Mouse (Mus musculus) heart, embryonic 12.5 days (tissue): ENCODE data around the gene Wfikkn1. TPM values are rescaled to one million over a fixed set of nuclear protein-coding genes. Genes with fewer than 3 reads are reported as not detected.

Experiments used
- ATAC-seq: fragments of 200-750 bp; cut with Nextera tagmentation; 2 replicates; pipeline ENCODE4 v1.8.0; 2017; ENCODE audit warnings: moderate TSS enrichment, moderate library complexity; ENCODE audit not compliant: insufficient number of reproducible peaks, low FRiP score
- H3K27ac ChIP-seq: fragments of 300-500 bp; sonication (generic); 2 replicates; pipeline ENCODE4 v1.5.1; 2016; ENCODE audit warnings: mild to moderate bottlenecking, moderate library complexity; ENCODE audit not compliant: poor library complexity, severe bottlenecking
- H3K27me3 ChIP-seq: fragments of 300-500 bp; sonication (generic); replicated peaks from 2 replicates; pipeline ENCODE4 v1.6.1; 2016; ENCODE audit warnings: mild to moderate bottlenecking, moderate library complexity
- H3K36me3 ChIP-seq: fragments of 300-500 bp; sonication (generic); 2 replicates; pipeline ENCODE4 v1.6.1; 2016; ENCODE audit warnings: mild to moderate bottlenecking, moderate library complexity
- H3K4me1 ChIP-seq: fragments of 300-500 bp; sonication (generic); replicated peaks from 2 replicates; pipeline ENCODE4 v1.6.1; 2016; ENCODE audit warnings: mild to moderate bottlenecking
- H3K4me2 ChIP-seq: fragments of 300-500 bp; sonication (generic); 2 replicates; pipeline ENCODE4 v1.6.1; 2016; ENCODE audit warnings: mild to moderate bottlenecking, moderate library complexity
- H3K4me3 ChIP-seq: fragments of 300-500 bp; sonication (generic); 2 replicates; pipeline ENCODE4 v1.5.1; 2016; ENCODE audit warnings: mild to moderate bottlenecking
- H3K9ac ChIP-seq: fragments of 300-500 bp; sonication (generic); 2 replicates; pipeline ENCODE4 v1.6.1; 2016; ENCODE audit warnings: mild to moderate bottlenecking, moderate library complexity
- H3K9me3 ChIP-seq: fragments of 300-500 bp; sonication (generic); replicated peaks from 2 replicates; pipeline ENCODE4 v1.6.1; 2016; ENCODE audit warnings: mild to moderate bottlenecking, moderate library complexity
- WGBS: fragments of 180-500 bp; shearing (Covaris S2); methylation state at CpG from one replicate; pipeline ENCODE4 v1.1.7; 2016; 5-methylcytosine and 5-hydroxymethylcytosine counted together
- microRNA-seq: library from miRNA; unstranded; fragments of <30 nt; microRNA quantifications from one replicate; pipeline ENCODE4, GENCODE M21; 2017
- polyA plus RNA-seq: library from polyadenylated mRNA; unstranded; fragments of >200 nt; fragmentation: Nextera tagmentation; extraction: Ambion mirVana; gene quantifications from 2 replicates; pipeline ENCODE4 v1.2.1, GENCODE M21; 2016

Gene Wfikkn1
- polyA plus RNA-seq, 1 experiment from 2014 or later, result 0.19 TPM

- Histone ChIP-seq H3K4me2 (peak within 1 kb of the TSS; percentile 83), H3K4me1 (peaks cover 68% of the 10 kb centered on the region), H3K36me3 (peaks cover 52% of the 10 kb centered on the region), H3K9me3 (no peaks in the 10 kb centered on the region), H3K27me3 (no peaks in the 10 kb centered on the region), H3K9ac (peak within 1 kb of the TSS; percentile 82), H3K27ac (peak within 1 kb of the TSS; percentile 90), H3K4me3 (peak within 1 kb of the TSS; percentile 67)
- ATAC-seq, result no peak
- 1% methylated on average over 32 of the region's 32 CpGs for WGBS
Measured at GRCm38 (mm10) chr17:25828712-25829557, 51.7 kb downstream of the Wfikkn1 start, which contains the start of gene Jmjd8. Gene Jmjd8 (plus strand): TSS chr17:25828867.

GRCm38 (mm10) chr17:25828223-25828594, 52.4 kb downstream of the Wfikkn1 start:
- Histone ChIP-seq H3K36me3 (peaks cover 52% of the 10 kb centered on the region), H3K4me1 (peaks cover 66% of the 10 kb centered on the region)

More at GRCm38 (mm10) chr17:25828223-25828594, 52.4 kb downstream of the Wfikkn1 start:
- Histone ChIP-seq H3K9ac (0 out of 2 replicates have a peak overlapping the region, but pooled peaks have one; percentile 82), H3K27me3 (no peaks in the 10 kb centered on the region), H3K4me3 (peak overlapping the region; percentile 67), H3K27ac (peak overlapping the region; percentile 90; the same call in 1 of the 2 replicates), H3K4me2 (peak overlapping the region; percentile 83), H3K9me3 (no peaks in the 10 kb centered on the region)
- 84% methylated on average over 8 of the region's 8 CpGs for WGBS
- ATAC-seq, result no peak

Small RNA genes within 50 kb of the gene (microRNA-seq; reads per million reads assigned to microRNA genes)
- not detected for gene Mir3082

Other genes with a start within 250 kb of the Wfikkn1 start
- gene Gng13, start 163.7 kb downstream of the Wfikkn1 start, polyA plus RNA-seq, result 1.5 and 4.9 TPM in 2 replicates
- gene Chtf18, start 153.4 kb downstream of the Wfikkn1 start, polyA plus RNA-seq, result 22.4 and 23.0 TPM in 2 replicates
- 11.3 and 12.5 TPM in 2 replicates for gene Rpusd1, start 153.2 kb downstream of the Wfikkn1 start, polyA plus RNA-seq
- not detected in 2 replicates for gene Mslnl, start 144.8 kb downstream of the Wfikkn1 start, polyA plus RNA-seq
- 18.2 and 20.5 TPM in 2 replicates for gene Msln, start 126.5 kb downstream of the Wfikkn1 start, polyA plus RNA-seq
- gene Narfl, start 107.1 kb downstream of the Wfikkn1 start, polyA plus RNA-seq, result 30.5 and 31.8 TPM in 2 replicates
- gene Haghl, start 95.2 kb downstream of the Wfikkn1 start, polyA plus RNA-seq, result 50.5 and 53.2 TPM in 2 replicates
- 0.37 and 0.41 TPM in 2 replicates for gene Ccdc78, start 94.3 kb downstream of the Wfikkn1 start, polyA plus RNA-seq
- 67.3 and 68.2 TPM in 2 replicates for gene Fam173a, start 88.0 kb downstream of the Wfikkn1 start, polyA plus RNA-seq
- 0.32 and 0.61 TPM in 2 replicates for gene AC134908.4, start 85.2 kb downstream of the Wfikkn1 start, polyA plus RNA-seq
- gene Metrn, start 83.7 kb downstream of the Wfikkn1 start, polyA plus RNA-seq, result 28.9 and 30.9 TPM in 2 replicates
- 1.4 and 1.6 TPM in 2 replicates for gene Fbxl16, start 71.8 kb downstream of the Wfikkn1 start, polyA plus RNA-seq
- 15.5 and 17.0 TPM in 2 replicates for gene Wdr24, start 57.2 kb downstream of the Wfikkn1 start, polyA plus RNA-seq
- gene Jmjd8, start 52.0 kb downstream of the Wfikkn1 start, polyA plus RNA-seq, result 38.1 and 41.8 TPM in 2 replicates
- 271 and 272 TPM in 2 replicates for gene Stub1, start 47.5 kb downstream of the Wfikkn1 start, polyA plus RNA-seq
- gene Rhbdl1, start 43.6 kb downstream of the Wfikkn1 start, polyA plus RNA-seq, result 1.6 and 2.4 TPM in 2 replicates
- gene Gm20683, start 39.1 kb downstream of the Wfikkn1 start, polyA plus RNA-seq, result 1.3 and 1.6 TPM in 2 replicates
- gene Rhot2, start 36.0 kb downstream of the Wfikkn1 start, polyA plus RNA-seq, result 24.0 and 24.9 TPM in 2 replicates
- 18.4 and 20.1 TPM in 2 replicates for gene Wdr90, start 19.4 kb downstream of the Wfikkn1 start, polyA plus RNA-seq
- 160 and 161 TPM in 2 replicates for gene Mcrip2, start 12.1 kb downstream of the Wfikkn1 start, polyA plus RNA-seq
- 31.3 and 36.1 TPM in 2 replicates for gene Mettl26, start 5.8 kb downstream of the Wfikkn1 start, polyA plus RNA-seq
- 17.1 and 18.1 TPM in 2 replicates for gene Rab40c, start 38.9 kb upstream of the Wfikkn1 start, polyA plus RNA-seq
- gene Pigq, start 64.1 kb upstream of the Wfikkn1 start, polyA plus RNA-seq, result 69.8 and 72.1 TPM in 2 replicates
- 0.36 and 1.2 TPM in 2 replicates for gene Nhlrc4, start 64.1 kb upstream of the Wfikkn1 start, polyA plus RNA-seq
- gene A930017K11Rik, start 71.7 kb upstream of the Wfikkn1 start, polyA plus RNA-seq, result 0.08 and 0.17 TPM in 2 replicates
- 16.9 and 18.0 TPM in 2 replicates for gene Capn15, start 104.9 kb upstream of the Wfikkn1 start, polyA plus RNA-seq
- gene Rab11fip3, start 188.7 kb upstream of the Wfikkn1 start, polyA plus RNA-seq, result 15.4 and 15.5 TPM in 2 replicates
- gene Decr2, start 209.5 kb upstream of the Wfikkn1 start, polyA plus RNA-seq, result 33.4 and 37.1 TPM in 2 replicates
- 65.9 and 69.0 TPM in 2 replicates for gene Nme4, start 214.7 kb upstream of the Wfikkn1 start, polyA plus RNA-seq
- 1.2 TPM in 2 replicates for gene Tmem8, start 232.4 kb upstream of the Wfikkn1 start, polyA plus RNA-seq
- 199 and 201 TPM in 2 replicates for gene Mrpl28, start 242.6 kb upstream of the Wfikkn1 start, polyA plus RNA-seq